Mouse (Mus musculus): ENCODE measurements around the gene Olfr320. TPM values are rescaled to one million over a fixed set of nuclear protein-coding genes. Genes with fewer than 3 reads are reported as not detected.
"Not testable (repeated sequence)": the region's sequence is repeated elsewhere in the genome, so short reads cannot be mapped to it uniquely, and the experiment has no call there.

The Olfr320 gene
- polyA plus RNA-seq, 1 experiment from 2014 or later: not detected

- 91% methylated on average over 3 of the region's 3 CpGs for WGBS
- no peaks in the 10 kb centered on the region for H3K27me3 ChIP-seq
- H3K4me1 ChIP-seq (replicated peaks): no peaks in the 10 kb centered on the region
- H3K9ac ChIP-seq: no peak within 1 kb of the TSS
- ATAC-seq (ENCODE audit: low read depth): no peak
- H3K4me2 ChIP-seq: no peak within 1 kb of the TSS
- no peak within 1 kb of the TSS for H3K27ac ChIP-seq (replicated peaks)
- H3K4me3 ChIP-seq: no peak within 1 kb of the TSS
- H3K36me3 ChIP-seq: no peaks in the 10 kb centered on the region
- H3K9me3 ChIP-seq: peaks cover 15% of the 10 kb centered on the region
These were observed 18.0 kb downstream of the Olfr320 start, which contains the start of gene Olfr319 for GRCm38 (mm10) chr11:58698862-58699261. Gene Olfr319 (plus strand): TSS chr11:58699162.

- H3K9ac ChIP-seq: no peak overlapping the region
- WGBS: 80% methylated on average over 11 of the region's 11 CpGs
- no peaks in the 10 kb centered on the region for H3K27me3 ChIP-seq
- H3K4me1 ChIP-seq (replicated peaks): no peaks in the 10 kb centered on the region
- H3K36me3 ChIP-seq: no peaks in the 10 kb centered on the region
- H3K9me3 ChIP-seq: no peaks in the 10 kb centered on the region
- ATAC-seq (ENCODE audit: low read depth): no peak
- no peak overlapping the region for H3K4me3 ChIP-seq
- H3K4me2 ChIP-seq: no peak overlapping the region
- H3K27ac ChIP-seq (replicated peaks): no peak overlapping the region
These were observed 28.2 kb downstream of the Olfr320 start for GRCm38 (mm10) chr11:58709086-58709485.

GRCm38 (mm10) chr11:58717723-58718122 is 36.8 kb downstream of the Olfr320 start:
- not testable (repeated sequence) for H3K4me1 ChIP-seq (replicated peaks); ATAC-seq (ENCODE audit: low read depth); H3K9me3 ChIP-seq; H3K36me3 ChIP-seq; H3K27me3 ChIP-seq; H3K4me3 ChIP-seq; H3K27ac ChIP-seq (replicated peaks); H3K4me2 ChIP-seq; H3K9ac ChIP-seq
- WGBS: 90% methylated on average over 7 of the region's 7 CpGs

GRCm38 (mm10) chr11:58719701-58720100 is 38.8 kb downstream of the Olfr320 start:
- no peak overlapping the region for H3K4me2 ChIP-seq
- no peak overlapping the region for H3K9ac ChIP-seq
- no peaks in the 10 kb centered on the region for H3K4me1 ChIP-seq (replicated peaks)
- H3K4me3 ChIP-seq: no peak overlapping the region
- H3K36me3 ChIP-seq: no peaks in the 10 kb centered on the region
- H3K27me3 ChIP-seq: no peaks in the 10 kb centered on the region
- no peaks in the 10 kb centered on the region for H3K9me3 ChIP-seq
- ATAC-seq (ENCODE audit: low read depth): no peak
- 88% methylated on average over 4 of the region's 4 CpGs for WGBS
- H3K27ac ChIP-seq (replicated peaks): no peak overlapping the region

GRCm38 (mm10) chr11:58723914-58724313 is 43.0 kb downstream of the Olfr320 start, which contains the start of gene Olfr318:
Gene Olfr318 (minus strand): TSS chr11:58724014.
- no peaks in the 10 kb centered on the region for H3K36me3 ChIP-seq
- no peaks in the 10 kb centered on the region for H3K27me3 ChIP-seq
- ATAC-seq (ENCODE audit: low read depth): no peak
- H3K4me3 ChIP-seq: no peak within 1 kb of the TSS
- no peaks in the 10 kb centered on the region for H3K4me1 ChIP-seq (replicated peaks)
- H3K4me2 ChIP-seq: no peak within 1 kb of the TSS
- H3K9me3 ChIP-seq: no peaks in the 10 kb centered on the region
- no peak within 1 kb of the TSS for H3K9ac ChIP-seq
- H3K27ac ChIP-seq (replicated peaks): no peak within 1 kb of the TSS

GRCm38 (mm10) chr11:58727896-58728650 is 47.2 kb downstream of the Olfr320 start:
- not testable (repeated sequence) for ATAC-seq (ENCODE audit: low read depth); H3K4me2 ChIP-seq; H3K27ac ChIP-seq (replicated peaks); H3K4me1 ChIP-seq (replicated peaks); H3K36me3 ChIP-seq; H3K27me3 ChIP-seq; H3K9ac ChIP-seq; H3K4me3 ChIP-seq; H3K9me3 ChIP-seq
- 83% methylated on average over 6 of the region's 6 CpGs for WGBS

- no peaks in the 10 kb centered on the region for H3K4me1 ChIP-seq (replicated peaks)
- H3K36me3 ChIP-seq: no peaks in the 10 kb centered on the region
- no peaks in the 10 kb centered on the region for H3K9me3 ChIP-seq
- no peak overlapping the region for H3K4me3 ChIP-seq
- H3K4me2 ChIP-seq: no peak overlapping the region
- no peak; the same call in 1 of the 2 replicates for ATAC-seq (ENCODE audit: low read depth)
- no peak overlapping the region for H3K9ac ChIP-seq
- no peaks in the 10 kb centered on the region for H3K27me3 ChIP-seq
- 46% methylated on average over 3 of the region's 3 CpGs for WGBS
- no peak overlapping the region for H3K27ac ChIP-seq (replicated peaks)
These were observed 52.5 kb downstream of the Olfr320 start for GRCm38 (mm10) chr11:58733372-58733771.

Other genes with a start within 250 kb of the Olfr320 start
- not detected in 2 replicates for gene Gm12253, start 248.5 kb upstream of the Olfr320 start, polyA plus RNA-seq (2015; fragmentation: Nextera tagmentation; extraction: Ambion mirVana)
- not detected in 2 replicates for gene Lypd9, start 228.2 kb upstream of the Olfr320 start, polyA plus RNA-seq (2015; fragmentation: Nextera tagmentation; extraction: Ambion mirVana)
- gene Olfr30, start 218.8 kb upstream of the Olfr320 start, polyA plus RNA-seq (2015; fragmentation: Nextera tagmentation; extraction: Ambion mirVana): not detected in 2 replicates
- gene Olfr332, start 188.5 kb upstream of the Olfr320 start, polyA plus RNA-seq (2015; fragmentation: Nextera tagmentation; extraction: Ambion mirVana): not detected in 2 replicates
- gene Olfr331, start 178.5 kb upstream of the Olfr320 start, polyA plus RNA-seq (2015; fragmentation: Nextera tagmentation; extraction: Ambion mirVana): not detected in 2 replicates
- not detected in 2 replicates for gene Olfr330, start 146.3 kb upstream of the Olfr320 start, polyA plus RNA-seq (2015; fragmentation: Nextera tagmentation; extraction: Ambion mirVana)
- not detected in 2 replicates for gene Olfr329-ps, start 134.7 kb upstream of the Olfr320 start, polyA plus RNA-seq (2015; fragmentation: Nextera tagmentation; extraction: Ambion mirVana)
- gene Olfr328, start 125.5 kb upstream of the Olfr320 start, polyA plus RNA-seq (2015; fragmentation: Nextera tagmentation; extraction: Ambion mirVana): not detected in 2 replicates
- 0.14 TPM in 1 of 2 replicates, not detected in the other for gene Olfr224, start 110.5 kb upstream of the Olfr320 start, polyA plus RNA-seq (2015; fragmentation: Nextera tagmentation; extraction: Ambion mirVana)
- gene Olfr325, start 103.4 kb upstream of the Olfr320 start, polyA plus RNA-seq (2015; fragmentation: Nextera tagmentation; extraction: Ambion mirVana): not detected in 2 replicates
- 0.08 TPM in 1 of 2 replicates, not detected in the other for gene Olfr324, start 86.0 kb upstream of the Olfr320 start, polyA plus RNA-seq (2015; fragmentation: Nextera tagmentation; extraction: Ambion mirVana)
- gene 2210407C18Rik, start 65.0 kb upstream of the Olfr320 start, polyA plus RNA-seq (2015; fragmentation: Nextera tagmentation; extraction: Ambion mirVana): not detected in 2 replicates
- gene Olfr323, start 50.6 kb upstream of the Olfr320 start, polyA plus RNA-seq (2015; fragmentation: Nextera tagmentation; extraction: Ambion mirVana): not detected in 2 replicates
- 0.11 and 0.22 TPM in 2 replicates for gene Trim58, start 40.6 kb upstream of the Olfr320 start, polyA plus RNA-seq (2015; fragmentation: Nextera tagmentation; extraction: Ambion mirVana)
- 0.07 TPM in 1 of 2 replicates, not detected in the other for gene Olfr322, start 22.3 kb upstream of the Olfr320 start, polyA plus RNA-seq (2015; fragmentation: Nextera tagmentation; extraction: Ambion mirVana)
- not detected in 2 replicates for gene Olfr319, start 18.1 kb downstream of the Olfr320 start, polyA plus RNA-seq (2015; fragmentation: Nextera tagmentation; extraction: Ambion mirVana)
- gene Olfr318, start 42.9 kb downstream of the Olfr320 start, polyA plus RNA-seq (2015; fragmentation: Nextera tagmentation; extraction: Ambion mirVana): not detected in 2 replicates
- gene Olfr317, start 58.1 kb downstream of the Olfr320 start, polyA plus RNA-seq (2015; fragmentation: Nextera tagmentation; extraction: Ambion mirVana): 0.14 and 0.20 TPM in 2 replicates
- not detected in 2 replicates for gene Olfr316, start 71.6 kb downstream of the Olfr320 start, polyA plus RNA-seq (2015; fragmentation: Nextera tagmentation; extraction: Ambion mirVana)
- not detected in 2 replicates for gene Olfr315, start 92.1 kb downstream of the Olfr320 start, polyA plus RNA-seq (2015; fragmentation: Nextera tagmentation; extraction: Ambion mirVana)
- gene Olfr314, start 101.9 kb downstream of the Olfr320 start, polyA plus RNA-seq (2015; fragmentation: Nextera tagmentation; extraction: Ambion mirVana): not detected in 2 replicates
- 7.7 and 7.8 TPM in 2 replicates for gene Fam183b, start 120.9 kb downstream of the Olfr320 start, polyA plus RNA-seq (2015; fragmentation: Nextera tagmentation; extraction: Ambion mirVana)
- gene Olfr313, start 133.9 kb downstream of the Olfr320 start, polyA plus RNA-seq (2015; fragmentation: Nextera tagmentation; extraction: Ambion mirVana): not detected in 2 replicates
- gene Olfr312, start 148.1 kb downstream of the Olfr320 start, polyA plus RNA-seq (2015; fragmentation: Nextera tagmentation; extraction: Ambion mirVana): not detected in 2 replicates
- not detected in 2 replicates for gene Olfr311, start 158.2 kb downstream of the Olfr320 start, polyA plus RNA-seq (2015; fragmentation: Nextera tagmentation; extraction: Ambion mirVana)
- 19.1 and 22.3 TPM in 2 replicates for gene Gm12258, start 166.1 kb downstream of the Olfr320 start, polyA plus RNA-seq (2015; fragmentation: Nextera tagmentation; extraction: Ambion mirVana)
- 11.1 and 13.0 TPM in 2 replicates for gene 2810021J22Rik, start 186.1 kb downstream of the Olfr320 start, polyA plus RNA-seq (2015; fragmentation: Nextera tagmentation; extraction: Ambion mirVana)
- 6.3 and 7.8 TPM in 2 replicates for gene Zfp39, start 223.1 kb downstream of the Olfr320 start, polyA plus RNA-seq (2015; fragmentation: Nextera tagmentation; extraction: Ambion mirVana)
- not detected in 2 replicates for gene Btnl10, start 236.8 kb downstream of the Olfr320 start, polyA plus RNA-seq (2015; fragmentation: Nextera tagmentation; extraction: Ambion mirVana)